Mouse (Mus musculus): ENCODE measurements around the gene Vstm2a.

Gene Vstm2a
- long read RNA-seq, experiment 1, partial matches to known transcripts, result 0 of 1 reads
- long read RNA-seq, experiment 1, other reads (novel, unspliced or antisense), result 0 of 1 reads
- long read RNA-seq, experiment 2, result 0 reads

DNA sequence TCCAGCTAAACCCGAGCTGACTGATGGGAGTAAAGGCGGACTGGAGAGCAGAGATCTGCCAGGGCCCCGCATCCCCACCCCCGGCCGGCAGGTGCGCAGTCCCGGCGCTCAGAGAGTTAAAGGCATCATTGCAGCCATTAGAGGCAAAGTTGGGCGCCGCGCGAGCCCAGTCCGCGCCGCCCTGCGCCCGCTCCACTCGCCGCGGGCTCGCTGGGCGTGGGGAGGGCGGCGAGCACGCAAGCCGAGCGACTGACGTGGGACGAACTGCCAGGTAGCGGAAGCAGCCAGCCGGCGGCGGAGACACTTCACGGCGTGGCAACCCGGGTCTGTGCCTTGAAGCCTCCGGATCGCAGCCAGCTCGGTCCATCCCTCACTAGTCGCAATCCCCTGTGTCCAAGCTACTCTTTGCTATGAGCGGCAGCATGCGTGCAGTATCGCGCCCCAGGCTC lies at the start of gene Vstm2a:
Vstm2a (plus strand) TSS at position 252 of the 449 bp plus-strand sequence.
- intact Hi-C loops (cut with DNase I), result no loop called here

DNA sequence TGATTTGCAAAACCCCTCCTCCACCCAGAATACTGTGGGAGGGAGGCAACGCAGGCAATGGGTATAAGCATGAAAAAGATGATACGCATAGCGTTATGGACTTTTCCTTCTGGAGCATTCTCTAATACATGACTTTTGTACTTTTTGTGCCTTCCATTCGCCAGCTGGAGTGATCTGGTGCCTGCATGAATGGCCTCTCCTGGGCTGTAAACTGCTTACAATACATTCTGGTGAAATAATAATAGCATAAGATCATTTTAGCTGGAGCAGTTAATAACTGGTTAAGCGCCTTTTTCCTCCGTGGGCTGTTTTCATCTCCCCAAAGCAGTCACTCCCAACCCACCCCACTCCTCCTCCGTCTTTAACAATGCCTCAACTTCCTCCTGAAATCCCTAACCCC lies 513 bp upstream of the Vstm2a start:
- intact Hi-C loops (cut with DNase I), result no loop called here

DNA sequence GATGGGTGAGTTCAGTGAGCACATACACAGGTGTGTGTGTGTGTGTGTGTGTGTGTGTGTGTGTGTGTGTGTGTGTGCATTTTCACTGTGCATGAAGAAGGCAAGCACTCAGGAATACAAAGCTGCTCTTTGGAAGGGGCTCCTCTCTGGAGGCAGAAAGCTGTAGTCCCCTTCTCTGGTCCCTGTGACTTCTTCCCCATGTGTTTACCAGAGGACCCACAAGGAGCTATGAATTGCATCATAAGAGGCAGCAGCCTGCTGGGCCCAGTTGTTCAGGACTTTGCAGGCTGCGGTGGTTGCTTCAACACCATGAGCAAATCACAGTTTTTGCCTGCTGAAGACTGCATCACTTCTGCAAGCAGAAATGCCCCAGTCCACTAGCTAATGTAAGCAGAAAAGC lies 776 bp downstream of the Vstm2a start:
- intact Hi-C loops (cut with DNase I), result no loop called here

DNA sequence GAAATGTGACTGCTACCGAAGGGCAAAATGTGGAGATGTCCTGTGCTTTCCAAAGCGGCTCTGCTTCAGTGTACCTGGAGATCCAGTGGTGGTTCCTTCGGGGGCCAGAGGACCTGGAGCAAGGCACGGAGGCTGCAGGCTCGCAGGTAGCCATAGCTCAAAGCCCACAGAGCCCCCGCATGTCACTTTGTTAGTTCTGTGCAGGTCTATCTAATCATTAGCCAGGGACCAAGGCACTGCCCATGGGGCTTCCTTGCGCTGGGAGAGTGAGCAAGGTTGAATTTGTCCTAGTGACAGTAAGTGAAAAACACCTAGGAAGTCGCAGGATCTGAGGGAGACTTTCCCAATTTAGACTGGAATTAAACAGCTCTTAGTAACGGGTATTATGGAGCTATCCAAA lies 2.4 kb downstream of the Vstm2a start:
- intact Hi-C loops (cut with DNase I), result loop anchor here (5.0 kb wide), 1 partner anchor 152 kb away; no protein-coding TSS in a partner anchor

DNA sequence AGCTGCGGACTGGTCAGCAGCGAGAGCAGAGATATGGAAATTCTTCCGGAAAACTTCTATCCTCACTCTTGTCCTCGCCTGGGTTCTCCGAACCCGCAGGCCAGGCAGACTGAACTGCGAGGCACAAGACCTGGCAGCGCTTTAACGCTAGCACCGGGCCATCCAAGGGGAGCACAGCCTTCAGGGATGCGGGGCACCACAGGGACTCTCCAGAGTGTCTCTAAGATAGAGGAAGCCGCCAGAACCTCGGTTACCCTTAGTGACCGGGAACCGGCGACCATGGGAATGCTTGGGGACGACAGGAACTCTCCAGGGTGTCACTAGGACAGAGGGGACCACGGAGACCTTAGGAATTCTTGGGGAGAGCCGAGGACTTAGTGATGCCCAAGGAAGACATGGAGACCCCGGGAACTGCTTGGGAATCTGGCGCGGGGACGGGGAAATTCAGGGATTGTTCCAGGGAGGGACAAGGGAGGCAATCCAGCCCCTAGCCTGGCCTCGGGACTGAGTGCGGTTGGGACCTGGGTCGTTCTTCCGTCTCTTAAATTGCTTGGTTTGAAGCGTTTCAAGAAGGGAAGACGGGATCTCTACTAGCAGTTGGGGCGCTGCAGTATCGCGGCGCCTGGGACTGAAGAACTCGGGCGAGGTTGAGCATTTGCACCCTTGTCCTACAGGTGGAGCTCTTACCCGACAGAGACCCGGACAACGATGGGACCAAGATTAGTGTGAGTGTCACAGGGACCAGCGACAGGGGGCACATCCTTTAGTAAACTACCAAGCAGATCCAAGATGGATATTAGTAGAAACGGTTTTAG lies 3.4 kb downstream of the Vstm2a start:
- intact Hi-C loops (cut with DNase I), result loop anchor here (5.0 kb wide), 1 partner anchor 151 kb away; no protein-coding TSS in a partner anchor

DNA sequence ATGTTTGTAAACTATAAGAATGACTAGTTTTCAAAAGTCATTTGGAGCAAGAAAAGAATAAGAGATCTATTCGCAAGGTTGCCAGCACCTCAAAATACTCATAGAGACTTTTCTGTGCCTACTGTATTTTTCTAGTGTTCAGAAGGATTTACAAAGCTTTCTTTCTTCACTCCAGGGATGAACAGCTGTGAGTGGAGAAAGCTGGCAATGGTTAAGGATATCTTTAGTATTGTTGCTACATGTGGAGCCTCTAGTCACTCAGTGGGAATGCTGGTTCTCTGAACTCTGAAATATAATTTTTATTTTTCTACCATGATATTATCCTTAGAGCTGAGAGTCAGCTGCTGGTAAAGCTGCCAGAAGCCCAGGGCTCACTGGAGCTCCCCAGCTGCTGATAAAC lies 10.9 kb downstream of the Vstm2a start:
- intact Hi-C loops (cut with DNase I), result no loop called here

DNA sequence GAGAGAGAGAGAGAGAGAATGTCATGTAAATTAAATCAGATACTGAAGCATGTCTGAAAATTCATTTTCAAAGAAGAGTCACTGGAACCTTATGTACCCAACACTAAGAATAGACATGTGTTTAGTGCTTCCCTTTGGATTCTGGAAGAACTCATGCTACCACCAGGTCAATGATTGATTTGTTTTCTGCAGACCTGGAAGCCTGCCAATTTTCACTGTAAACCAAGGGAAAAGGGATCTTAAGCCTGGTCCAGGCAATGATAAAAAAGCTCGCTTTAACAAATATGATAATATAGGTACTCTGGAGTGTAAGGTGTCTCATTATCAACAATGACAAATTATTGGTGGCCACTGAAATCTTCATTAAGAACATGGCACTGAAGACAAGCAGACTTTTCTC lies 32.9 kb downstream of the Vstm2a start:
- intact Hi-C loops (cut with DNase I), result no loop called here

DNA sequence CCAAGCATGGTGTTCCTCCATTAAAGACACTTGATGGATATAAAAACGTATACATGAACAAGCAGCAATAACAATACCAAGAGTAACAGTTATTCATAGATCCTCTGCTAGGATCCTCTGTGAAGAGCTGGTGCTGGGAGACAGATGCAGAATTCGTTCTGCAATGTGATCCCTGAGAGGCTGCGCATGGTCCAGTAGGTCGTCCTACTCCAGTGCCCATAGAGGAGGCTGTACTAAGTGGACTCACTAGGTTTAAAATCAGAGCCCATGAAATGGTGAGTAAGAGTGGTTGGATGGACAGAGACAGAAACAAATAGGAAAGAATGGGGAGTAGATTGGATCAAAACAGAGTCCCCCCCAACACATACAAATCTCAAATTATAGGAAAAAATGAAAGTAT lies 35.4 kb downstream of the Vstm2a start:
- intact Hi-C loops (cut with DNase I), result no loop called here

DNA sequence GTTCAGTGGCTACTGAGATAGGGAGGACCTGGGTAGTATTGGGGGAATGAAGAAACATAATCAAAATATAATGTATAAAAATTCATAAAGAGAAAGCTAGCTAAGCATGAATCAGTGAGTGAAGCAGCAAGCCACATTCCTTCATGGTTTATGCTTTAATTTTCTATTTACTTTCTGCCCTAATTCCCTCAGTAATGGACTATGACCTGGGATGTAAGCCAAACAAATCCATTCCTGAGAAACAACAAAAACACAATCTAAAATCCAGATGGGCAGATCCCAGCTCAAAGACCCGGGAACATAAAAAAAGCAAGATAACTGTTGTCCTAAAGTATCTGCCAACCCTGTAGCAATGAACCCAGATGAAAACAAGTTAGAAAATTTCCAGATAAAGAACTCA lies 39.0 kb downstream of the Vstm2a start:
- intact Hi-C loops (cut with DNase I), result no loop called here

DNA sequence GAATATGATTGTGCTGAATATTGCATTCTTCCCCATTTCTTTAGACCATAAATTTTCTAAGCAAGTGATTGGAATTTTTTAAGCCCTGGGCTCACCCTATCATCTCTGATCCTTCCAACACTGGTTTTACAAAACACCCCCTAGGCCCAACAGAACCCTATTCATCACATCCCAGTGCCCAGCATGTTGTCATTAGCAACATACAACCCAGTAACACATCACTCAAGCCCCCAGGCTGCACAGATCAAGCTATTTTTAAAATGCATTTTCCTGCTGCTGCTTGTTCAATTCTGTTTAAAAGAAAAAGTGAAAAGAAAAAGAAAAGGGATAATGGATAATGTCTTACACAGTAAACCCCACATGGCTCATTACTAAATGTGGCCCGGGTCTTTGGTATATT lies 42.0 kb downstream of the Vstm2a start:
- intact Hi-C loops (cut with DNase I), result no loop called here

DNA sequence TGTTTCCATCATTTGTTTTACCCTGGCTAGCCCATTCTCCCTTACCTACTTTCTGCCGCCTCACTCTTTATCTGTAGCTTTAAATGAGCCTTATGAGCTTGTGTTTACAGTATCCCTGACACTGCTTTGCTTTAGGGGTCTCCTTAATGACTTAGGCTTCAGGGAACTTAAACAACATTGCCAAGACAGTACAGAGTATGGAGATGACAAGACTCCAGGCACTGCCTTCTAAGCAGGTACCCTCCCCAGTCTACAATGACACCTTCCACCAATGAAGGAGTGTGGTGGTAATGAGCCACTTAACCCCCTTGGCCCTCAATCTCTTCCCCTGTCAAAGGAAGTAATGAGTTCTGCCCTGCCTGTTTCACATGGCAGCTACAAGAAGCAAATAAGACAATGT lies 42.4 kb downstream of the Vstm2a start:
- intact Hi-C loops (cut with DNase I), result no loop called here

DNA sequence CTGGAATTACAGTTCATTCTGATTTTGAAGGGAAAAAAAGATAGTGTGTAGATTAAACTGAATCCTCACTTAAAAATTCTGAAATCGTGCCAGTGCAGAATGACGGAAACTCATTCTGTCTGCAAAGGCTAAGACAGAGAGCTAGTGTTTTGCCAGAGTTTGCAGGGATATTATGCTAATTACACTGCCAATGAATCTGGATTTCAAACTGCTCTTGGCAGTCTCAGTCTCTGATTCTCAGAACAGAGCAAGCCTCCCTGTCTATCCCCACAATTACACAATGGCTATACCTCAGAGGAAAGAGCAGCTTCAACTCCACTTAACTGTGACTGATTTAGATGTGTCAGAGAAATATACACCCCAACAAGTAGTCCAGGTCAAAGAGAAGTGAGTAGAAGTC lies 43.2 kb downstream of the Vstm2a start:
- intact Hi-C loops (cut with DNase I), result no loop called here

DNA sequence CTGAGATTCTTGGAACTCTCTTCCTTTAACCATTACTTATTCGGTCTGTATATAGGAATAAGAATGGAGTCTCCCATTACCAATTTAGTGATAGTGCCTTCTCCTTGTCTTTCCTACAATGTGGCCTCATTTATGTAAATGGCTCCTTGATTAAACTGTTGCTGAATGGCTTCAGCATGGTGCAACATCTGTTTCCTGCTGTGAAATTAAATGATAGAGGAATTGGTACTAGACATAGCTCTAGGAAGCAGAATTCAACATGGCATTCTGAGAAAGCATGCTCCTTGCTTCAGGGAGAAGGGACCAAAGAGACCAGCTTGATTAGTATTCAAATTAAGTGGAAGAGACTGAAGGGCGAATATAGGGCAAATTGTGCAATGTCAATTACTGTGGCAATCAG lies 57.6 kb downstream of the Vstm2a start:
- intact Hi-C loops (cut with DNase I), result no loop called here

DNA sequence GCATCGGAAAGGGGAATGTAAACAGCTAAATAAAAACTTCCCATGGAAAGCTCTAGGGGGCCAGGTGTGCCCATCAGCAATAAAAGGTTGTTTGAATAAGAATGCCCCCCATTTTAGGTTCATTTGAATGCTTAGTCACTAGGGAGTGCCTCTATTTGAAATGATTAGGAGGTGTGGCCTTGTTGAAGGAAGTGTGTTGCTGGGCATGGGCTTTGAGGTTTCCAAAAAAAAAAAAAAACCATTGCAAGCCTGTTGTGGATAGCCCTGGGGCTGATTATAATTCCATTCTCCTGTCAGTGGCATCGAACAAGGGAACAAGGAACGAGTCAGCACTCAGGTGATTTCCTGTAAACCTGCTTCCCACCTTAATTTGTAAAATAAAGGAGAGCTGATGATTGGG lies 87.7 kb downstream of the Vstm2a start:
- intact Hi-C loops (cut with DNase I), result no loop called here

DNA sequence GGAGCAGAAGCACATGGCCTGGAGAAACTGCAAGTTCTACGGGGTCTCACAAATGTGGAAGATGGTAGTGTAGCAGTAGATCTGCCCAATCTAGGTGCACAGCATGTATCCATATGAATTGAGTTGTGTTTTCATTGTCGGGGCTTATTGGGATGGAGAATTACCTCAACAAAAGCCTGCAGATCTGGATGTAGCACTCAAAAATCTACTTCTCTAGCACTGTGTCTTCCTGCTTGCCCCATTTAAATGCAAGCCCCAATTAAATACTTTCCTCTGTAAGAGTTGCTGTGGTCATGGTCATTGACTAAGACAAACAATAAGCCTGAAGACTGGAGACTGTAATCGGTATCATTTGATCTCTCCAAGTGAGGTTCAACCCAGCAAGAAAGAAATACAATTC lies 88.2 kb downstream of the Vstm2a start:
- intact Hi-C loops (cut with DNase I), result no loop called here

DNA sequence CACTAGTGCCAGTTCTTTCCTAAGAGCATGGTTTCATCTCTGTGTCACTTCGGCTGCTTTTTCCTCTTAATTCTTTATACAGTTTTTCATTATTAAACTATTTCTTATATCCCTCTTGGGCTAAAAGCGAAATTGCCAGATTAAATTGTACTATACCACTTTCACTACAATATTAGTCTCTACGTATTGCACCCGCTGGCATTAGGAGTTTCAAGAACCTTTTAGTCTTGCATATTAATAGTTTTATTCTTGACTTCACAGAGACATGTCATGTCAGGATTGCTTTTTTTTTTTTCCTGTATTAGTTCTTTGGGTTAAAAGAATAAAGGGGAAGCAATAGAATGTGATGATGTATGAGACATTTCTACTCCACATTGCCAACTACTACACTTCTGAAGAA lies 94.4 kb downstream of the Vstm2a start:
- intact Hi-C loops (cut with DNase I), result no loop called here

DNA sequence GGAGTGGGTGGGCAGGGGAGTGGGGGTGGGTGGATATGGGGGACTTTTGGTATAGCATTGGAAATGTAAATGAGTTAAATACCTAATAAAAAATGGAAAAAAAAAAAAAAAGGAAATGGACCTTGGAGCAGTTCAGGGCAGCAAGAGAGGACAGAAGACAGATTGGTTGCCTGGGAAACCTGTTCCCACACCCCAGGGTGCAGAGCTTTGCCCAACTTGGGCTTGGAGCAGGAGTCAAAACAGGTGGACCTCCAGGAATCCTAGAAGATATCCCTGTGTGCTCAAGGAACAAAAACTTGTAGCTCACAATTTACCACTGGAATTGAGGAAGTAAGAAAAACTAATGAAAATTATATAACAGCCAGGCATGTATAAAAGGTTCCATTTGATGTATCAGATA lies 96.8 kb downstream of the Vstm2a start:
- intact Hi-C loops (cut with DNase I), result no loop called here

DNA sequence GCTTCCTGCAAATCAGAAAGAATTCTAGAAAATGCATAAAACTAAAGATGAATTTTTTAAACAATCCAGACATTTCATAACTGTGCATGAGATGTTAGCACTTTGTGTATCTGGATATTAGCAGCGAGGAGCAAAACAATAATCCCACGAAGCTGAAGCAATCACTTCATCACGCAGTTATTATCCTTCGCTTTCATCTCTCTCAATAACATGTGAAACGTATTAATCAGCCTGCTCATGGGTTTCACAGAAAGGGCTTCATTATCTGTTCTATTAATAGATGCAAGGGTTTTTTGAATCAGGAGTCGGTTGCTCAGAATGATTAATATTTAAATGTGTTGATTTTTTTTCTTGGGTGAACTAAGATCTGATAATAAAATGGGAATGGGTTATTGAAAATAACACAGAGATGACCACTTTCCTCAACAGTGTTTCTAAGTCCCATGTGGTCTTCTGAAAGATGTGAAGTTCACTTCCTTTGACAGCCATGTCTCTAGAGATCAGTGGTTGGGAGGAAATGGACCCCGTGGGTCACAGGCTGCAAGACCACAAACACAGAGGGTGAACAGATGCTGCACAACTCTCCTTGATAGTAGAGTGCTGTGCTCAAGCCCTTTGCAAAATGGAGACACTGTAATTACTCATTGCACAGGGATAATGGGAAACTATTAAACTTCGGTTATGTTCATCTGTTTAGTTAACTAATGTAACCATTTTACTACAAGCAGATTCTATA lies 109.5 kb downstream of the Vstm2a start:
- intact Hi-C loops (cut with DNase I), result no loop called here

DNA sequence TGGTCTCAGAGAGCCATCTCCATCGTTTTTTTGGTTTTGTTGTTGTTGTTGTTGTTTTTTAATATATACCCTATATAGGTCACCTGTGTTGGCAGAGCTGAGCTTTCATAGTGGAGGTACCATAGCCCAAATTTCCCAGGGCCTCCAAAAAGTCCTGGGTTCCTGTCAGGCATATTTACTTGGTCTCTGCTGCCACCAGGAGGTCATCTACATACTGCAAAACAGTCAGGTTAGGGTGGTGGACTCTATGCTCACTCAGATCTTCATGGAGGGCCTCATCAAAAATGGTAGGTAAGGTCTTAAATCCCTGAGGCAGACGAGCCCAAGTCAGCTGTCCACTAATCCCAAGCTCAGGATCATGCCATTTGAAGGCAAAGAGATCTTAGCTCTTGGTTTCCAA lies 146.1 kb downstream of the Vstm2a start:
- intact Hi-C loops (cut with DNase I), result no loop called here

DNA sequence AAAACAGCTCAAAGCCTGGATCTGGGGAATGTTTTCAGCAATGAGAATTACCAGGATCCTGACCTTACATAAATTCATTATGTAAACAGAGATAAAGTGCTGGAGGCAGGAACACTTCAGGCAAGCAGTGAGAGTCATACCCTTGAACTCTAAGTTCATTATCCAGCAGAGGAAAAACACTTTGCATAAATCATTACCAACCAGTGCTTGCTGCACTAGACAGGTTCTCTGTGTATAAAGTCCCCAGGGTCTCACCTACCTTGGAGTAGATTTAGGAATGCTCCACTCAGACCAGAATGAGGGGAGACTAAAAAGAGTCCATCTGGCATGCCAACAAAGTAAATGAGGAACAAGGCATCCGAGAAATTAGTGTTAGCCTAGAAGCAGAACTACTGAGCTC lies 154.2 kb downstream of the Vstm2a start:
- intact Hi-C loops (cut with DNase I), result loop anchor here (5.0 kb wide), 1 partner anchor 149 kb away; no protein-coding TSS in a partner anchor

DNA sequence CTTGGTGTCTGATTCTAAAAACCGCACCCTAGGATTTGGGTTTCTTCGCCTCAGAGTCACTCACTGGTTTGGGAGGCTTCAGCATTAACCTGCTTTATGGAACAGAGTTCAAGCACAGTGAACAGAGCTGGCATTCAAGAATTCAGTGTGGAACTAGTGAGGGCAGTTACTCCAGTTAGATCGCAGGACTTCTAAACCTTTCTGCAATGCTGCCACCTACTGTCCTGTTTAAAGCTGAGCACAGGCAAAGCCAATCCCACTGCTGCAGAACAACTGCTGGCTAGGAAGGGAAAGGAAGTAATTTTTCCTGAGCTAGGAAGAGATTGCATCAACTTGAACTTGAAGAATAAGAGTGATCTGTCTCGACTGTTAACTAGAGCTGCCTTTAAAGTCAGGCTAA lies 155.1 kb downstream of the Vstm2a start:
- intact Hi-C loops (cut with DNase I), result loop anchor here (5.0 kb wide), 1 partner anchor 150 kb away; no protein-coding TSS in a partner anchor

DNA sequence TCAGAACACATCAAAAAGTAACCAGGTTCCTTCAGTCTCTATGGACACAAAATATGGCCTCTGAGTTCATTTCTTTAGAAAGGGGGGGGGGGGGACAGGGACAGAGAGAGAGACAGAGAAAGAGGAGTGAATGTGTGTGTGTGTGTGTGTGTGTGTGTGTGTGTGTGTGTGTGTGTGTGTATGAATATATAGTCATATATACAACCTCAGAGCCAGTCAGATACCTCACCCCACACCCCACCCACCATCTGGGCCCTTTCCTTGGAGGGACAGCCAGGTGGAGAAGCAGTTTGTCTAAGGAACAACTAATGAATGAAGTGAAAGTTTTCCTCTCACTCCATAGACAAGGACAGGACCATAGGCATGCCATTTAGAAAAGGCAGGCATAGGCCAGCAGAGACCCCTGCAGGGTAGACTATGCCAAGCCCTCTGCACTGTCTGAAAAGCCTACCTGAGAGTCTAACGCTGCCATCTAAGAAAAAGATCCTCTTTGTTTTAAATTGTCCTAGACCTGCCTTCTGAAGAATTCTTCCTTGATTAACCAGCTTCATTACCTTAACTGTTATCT lies 155.6 kb downstream of the Vstm2a start:
- intact Hi-C loops (cut with DNase I), result loop anchor here (5.0 kb wide), 1 partner anchor 151 kb away; no protein-coding TSS in a partner anchor

Data from adrenal gland (tissue).